Mouse (Mus musculus) cerebellum, adult 11-12 months (tissue): ENCODE measurements at regions not wholly inside any gene's neighbourhood (a gene's known extent, or its start where the extent isn't known, plus 50 kb on each side); places are given as distances from the start of the nearest gene placed in this dataset.

Experiments
- DNase-seq: peaks from one replicate; pipeline ENCODE4 v3.0.0; 2022

- DNase-seq = no peak
These were observed 107.3 kb upstream of the Nectin1 start for GRCm38 (mm10) chr9:43636372-43636965.

GRCm38 (mm10) chr9:43658186-43658585, 85.6 kb upstream of the Nectin1 start:
- DNase-seq = no peak

- DNase-seq = no peak
These were observed 84.5 kb upstream of the Nectin1 start for GRCm38 (mm10) chr9:43659237-43659636.

- DNase-seq = peak; percentile 45
These were observed 83.6 kb upstream of the Nectin1 start for GRCm38 (mm10) chr9:43660151-43660550.

GRCm38 (mm10) chr9:43660896-43661563, 82.8 kb upstream of the Nectin1 start:
- DNase-seq = no peak

- DNase-seq = no peak
These were observed 82.1 kb upstream of the Nectin1 start for GRCm38 (mm10) chr9:43661646-43662045.

- no peak for DNase-seq
These were observed 76.4 kb upstream of the Nectin1 start for GRCm38 (mm10) chr9:43667386-43667785.

GRCm38 (mm10) chr9:43667974-43668373, 75.8 kb upstream of the Nectin1 start:
- DNase-seq = no peak

GRCm38 (mm10) chr9:43668731-43669130, 75.1 kb upstream of the Nectin1 start:
- DNase-seq = no peak

GRCm38 (mm10) chr9:43670563-43670962, 73.2 kb upstream of the Nectin1 start:
- no peak for DNase-seq

GRCm38 (mm10) chr9:43673171-43673680, 70.6 kb upstream of the Nectin1 start:
- DNase-seq = no peak

GRCm38 (mm10) chr9:43674321-43674720, 69.5 kb upstream of the Nectin1 start:
- no peak for DNase-seq

GRCm38 (mm10) chr9:43676011-43676410, 67.8 kb upstream of the Nectin1 start:
- no peak for DNase-seq

- no peak for DNase-seq
These were observed 64.5 kb upstream of the Nectin1 start for GRCm38 (mm10) chr9:43679331-43679730.

GRCm38 (mm10) chr9:43681317-43681716, 62.5 kb upstream of the Nectin1 start:
- DNase-seq = no peak

GRCm38 (mm10) chr9:43682102-43682501, 61.7 kb upstream of the Nectin1 start:
- no peak for DNase-seq

GRCm38 (mm10) chr9:43684596-43684995, 59.2 kb upstream of the Nectin1 start:
- no peak for DNase-seq

GRCm38 (mm10) chr9:43692015-43692414, 51.8 kb upstream of the Nectin1 start:
- DNase-seq = no peak

GRCm38 (mm10) chr9:43692538-43692937, 51.2 kb upstream of the Nectin1 start:
- no peak for DNase-seq
